Mouse (Mus musculus) stomach, adult 2 months (tissue): ENCODE measurements around the gene Vmn2r92. TPM values are rescaled to one million over a fixed set of nuclear protein-coding genes. Genes with fewer than 3 reads are reported as not detected.

Source experiments
- polyA plus RNA-seq: library from polyadenylated mRNA; depleted of rRNA; stranded (reverse); fragments of >200 nt; gene quantifications from 2 replicates; pipeline ENCODE4 v1.2.3, GENCODE M21; 2012; rRNA removed

The Vmn2r92 gene
- polyA plus RNA-seq, result not detected in 2 replicates

DNA sequence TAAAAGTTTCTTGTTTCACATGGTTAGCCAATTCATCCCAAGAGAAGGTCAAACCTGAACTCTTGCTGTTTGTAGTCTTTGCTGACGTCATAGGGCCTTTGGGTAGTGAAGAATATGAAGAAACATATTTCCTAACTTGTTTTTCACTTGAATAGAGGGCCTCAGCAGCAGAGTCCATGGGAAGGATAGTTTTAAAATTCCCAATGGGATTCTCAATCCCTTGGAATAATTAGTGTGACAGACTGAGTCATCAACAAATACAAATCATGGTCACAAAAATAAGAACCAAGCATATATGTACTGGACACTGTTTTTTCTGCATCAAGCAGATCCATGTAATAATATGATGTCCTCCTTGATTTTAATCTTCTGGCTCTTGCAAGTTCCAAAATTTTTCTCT is at the start of gene Vmn2r92:
Vmn2r92 (plus strand) TSS at position 301 of the 400 bp plus-strand sequence.

Other genes with a start within 250 kb of the Vmn2r92 start
- not detected in 2 replicates for gene Fpr-rs4, start 130.2 kb upstream of the Vmn2r92 start, polyA plus RNA-seq
- not detected in 2 replicates for gene Vmn2r124, start 102.5 kb upstream of the Vmn2r92 start, polyA plus RNA-seq
- gene Vmn2r91, start 66.9 kb upstream of the Vmn2r92 start, polyA plus RNA-seq, result not detected in 2 replicates
- not detected in 2 replicates for gene Vmn2r94, start 125.9 kb downstream of the Vmn2r92 start, polyA plus RNA-seq
- gene Vmn2r93, start 146.2 kb downstream of the Vmn2r92 start, polyA plus RNA-seq, result not detected in 2 replicates